Mouse (Mus musculus): Measurements from ENCODE around the gene Col23a1. TPM values are rescaled to one million over a fixed set of nuclear protein-coding genes. Genes with fewer than 3 reads are reported as not detected.

Gene Col23a1
- total and polyA plus RNA-seq, 2 experiments from 2014 or later: 3.5 to 7.2 TPM

DNA sequence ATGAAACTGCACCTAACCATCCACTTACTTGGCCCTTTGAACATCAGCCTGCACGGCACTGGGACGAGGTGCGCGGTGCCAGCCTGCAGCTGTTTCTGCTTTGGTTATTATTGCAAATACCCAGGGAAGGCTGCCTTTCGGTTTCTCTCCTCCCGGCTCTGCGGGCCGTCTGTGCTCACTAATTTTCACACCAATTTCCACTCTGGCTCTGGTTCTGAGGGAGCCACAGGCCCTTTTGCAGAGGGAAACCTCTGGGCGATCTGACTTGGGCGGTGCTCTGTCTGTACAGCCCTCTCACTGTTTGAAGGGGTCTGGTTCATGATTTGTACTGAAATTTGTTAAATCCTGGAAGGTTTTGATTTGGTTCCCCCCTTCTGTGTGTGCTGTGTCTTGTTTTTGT is 100.0 kb downstream of the Col23a1 start:
- ATAC-seq (ENCODE audit: insufficient read depth, low read depth): no peak
- WGBS: 83% methylated on average over 10 of the region's 10 CpGs
- Histone ChIP-seq H3K36me3 (replicated peaks; ENCODE audit: control insufficient read depth, insufficient read depth, low read length) (no peaks in the 10 kb centered on the region), H3K4me1 (ENCODE audit: control insufficient read depth, insufficient read depth) (no peaks in the 10 kb centered on the region), H3K27me3 (ENCODE audit: control insufficient read depth, insufficient read depth, low read length) (0 out of 2 replicates have a peak, but pooled peaks cover 4% of the 10 kb centered on the region), H3K9me3 (replicated peaks; ENCODE audit: control insufficient read depth, low read length) (no peaks in the 10 kb centered on the region), H3K4me3 (ENCODE audit: low read depth, low read length) (no peak overlapping the region), H3K4me2 (ENCODE audit: low read depth, low read length) (no peak overlapping the region), H3K27ac (ENCODE audit: low read depth) (no peak overlapping the region), H3K9ac (replicated peaks; ENCODE audit: low read depth, low read length) (no peak overlapping the region)
- TF ChIP-seq CTCF (IDR thresholded peaks at IDR 0.05; ENCODE audit: low read depth) (no peak), EP300 (IDR thresholded peaks at IDR 0.05; ENCODE audit: low read depth) (no peak)
- DNase-seq (ENCODE audit: low spot score): no peak

DNA sequence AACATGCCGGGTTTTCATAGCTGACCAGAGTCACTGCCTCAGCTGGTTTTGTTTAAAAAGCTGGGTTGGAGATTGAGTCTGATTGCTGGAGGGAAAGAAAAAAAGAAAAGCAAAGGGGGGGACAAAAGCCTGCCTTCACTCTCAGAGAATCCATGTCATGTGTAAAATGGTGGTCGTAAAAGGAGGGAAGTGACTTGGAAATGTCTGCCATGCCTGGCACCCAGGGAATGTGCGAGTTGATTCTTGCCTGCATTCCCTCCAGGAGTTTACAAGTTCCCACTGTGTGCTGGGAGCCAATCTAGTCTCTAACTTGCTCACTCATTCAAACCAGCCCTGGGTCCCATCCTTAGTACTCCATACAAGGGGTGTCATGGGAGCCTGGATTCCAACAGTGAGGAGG is 100.8 kb downstream of the Col23a1 start:
- ATAC-seq (ENCODE audit: insufficient read depth, low read depth): no peak
- Histone ChIP-seq H3K27ac (ENCODE audit: low read depth) (no peak overlapping the region), H3K27me3 (ENCODE audit: control insufficient read depth, insufficient read depth, low read length) (0 out of 2 replicates have a peak, but pooled peaks cover 4% of the 10 kb centered on the region), H3K4me1 (ENCODE audit: control insufficient read depth, insufficient read depth) (no peaks in the 10 kb centered on the region), H3K4me3 (ENCODE audit: low read depth, low read length) (no peak overlapping the region), H3K9me3 (replicated peaks; ENCODE audit: control insufficient read depth, low read length) (no peaks in the 10 kb centered on the region), H3K4me2 (ENCODE audit: low read depth, low read length) (no peak overlapping the region), H3K9ac (replicated peaks; ENCODE audit: low read depth, low read length) (no peak overlapping the region), H3K36me3 (replicated peaks; ENCODE audit: control insufficient read depth, insufficient read depth, low read length) (no peaks in the 10 kb centered on the region)
- no peak for TF ChIP-seq EP300 (IDR thresholded peaks at IDR 0.05; ENCODE audit: low read depth)
- no peak for TF ChIP-seq CTCF (IDR thresholded peaks at IDR 0.05; ENCODE audit: low read depth)
- WGBS: 64% methylated on average over 3 of the region's 3 CpGs
- DNase-seq (ENCODE audit: low spot score): no peak

DNA sequence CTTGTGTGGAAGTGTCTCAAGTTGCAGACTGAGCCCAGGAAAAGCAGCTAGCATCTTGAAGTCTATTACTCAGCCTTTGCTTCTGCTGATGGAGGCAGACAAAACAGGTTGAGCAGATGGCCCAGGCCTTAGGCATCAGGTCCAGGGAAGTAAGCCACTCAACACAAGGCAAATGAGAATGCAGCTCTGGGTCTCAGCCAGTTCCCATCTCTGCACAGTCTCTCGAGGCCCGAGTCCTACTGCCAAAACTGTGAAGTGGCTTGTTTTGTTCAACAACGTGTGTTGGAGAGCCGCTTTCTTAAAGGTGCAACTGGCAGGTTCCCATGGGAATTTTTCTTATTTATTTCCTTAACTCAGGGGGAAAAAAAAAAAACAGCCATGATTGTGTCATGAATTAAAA is 101.8 kb downstream of the Col23a1 start:
- ATAC-seq (ENCODE audit: insufficient read depth, low read depth): no peak

DNA sequence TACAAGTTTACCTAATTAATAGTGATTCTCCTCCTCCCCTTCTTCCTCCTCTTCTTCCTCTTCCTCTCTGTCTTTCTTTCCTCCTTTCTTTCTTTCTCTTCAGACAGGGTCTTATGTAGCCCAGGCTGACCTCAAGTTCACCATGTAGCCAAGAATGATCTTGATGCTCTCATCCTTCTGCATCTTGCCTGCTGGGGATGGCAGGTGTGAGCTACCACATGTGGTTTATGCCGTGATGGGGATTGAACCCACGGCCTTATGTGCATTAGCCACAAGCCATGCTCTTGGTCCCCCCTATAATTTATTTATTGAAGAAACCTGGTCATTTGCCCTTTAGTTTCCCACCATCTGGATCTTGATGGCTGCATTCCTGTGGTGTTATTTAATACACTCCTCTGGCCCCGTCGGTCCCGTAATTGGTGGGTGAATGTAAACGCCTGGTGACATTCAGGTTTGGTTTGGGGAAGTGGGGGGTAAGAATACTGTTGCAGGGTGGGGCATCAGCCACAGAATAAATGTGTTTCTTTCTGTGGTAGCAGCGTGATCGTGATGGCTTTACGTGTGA is 104.7 kb downstream of the Col23a1 start:
- Histone ChIP-seq H3K4me3 (ENCODE audit: low read depth, low read length) (no peak overlapping the region), H3K9ac (replicated peaks; ENCODE audit: low read depth, low read length) (no peak overlapping the region), H3K4me1 (ENCODE audit: control insufficient read depth, insufficient read depth) (no peaks in the 10 kb centered on the region), H3K36me3 (replicated peaks; ENCODE audit: control insufficient read depth, insufficient read depth, low read length) (no peaks in the 10 kb centered on the region), H3K27me3 (ENCODE audit: control insufficient read depth, insufficient read depth, low read length) (0 out of 2 replicates have a peak, but pooled peaks cover 5% of the 10 kb centered on the region), H3K27ac (ENCODE audit: low read depth) (no peak overlapping the region), H3K4me2 (ENCODE audit: low read depth, low read length) (no peak overlapping the region), H3K9me3 (replicated peaks; ENCODE audit: control insufficient read depth, low read length) (no peaks in the 10 kb centered on the region)
- ATAC-seq (ENCODE audit: insufficient read depth, low read depth) (no peak), DNase-seq (ENCODE audit: low spot score) (no peak)
- TF ChIP-seq CTCF (IDR thresholded peaks at IDR 0.05; ENCODE audit: low read depth): no peak
- no peak for TF ChIP-seq EP300 (IDR thresholded peaks at IDR 0.05; ENCODE audit: low read depth)
- 80% methylated on average over 9 of the region's 9 CpGs for WGBS

More for the DNA sequence above, 101.8 kb downstream of the Col23a1 start:
- DNase-seq (ENCODE audit: low spot score): no peak
- TF ChIP-seq CTCF (IDR thresholded peaks at IDR 0.05; ENCODE audit: low read depth) (no peak), EP300 (IDR thresholded peaks at IDR 0.05; ENCODE audit: low read depth) (no peak)
- no peak overlapping the region for H3K4me2 ChIP-seq (ENCODE audit: low read depth, low read length)
- WGBS: 36% methylated on average over 4 of the region's 4 CpGs
- H3K9me3 ChIP-seq (replicated peaks; ENCODE audit: control insufficient read depth, low read length): no peaks in the 10 kb centered on the region
- no peaks in the 10 kb centered on the region for H3K4me1 ChIP-seq (ENCODE audit: control insufficient read depth, insufficient read depth)
- H3K9ac ChIP-seq (replicated peaks; ENCODE audit: low read depth, low read length): no peak overlapping the region
- H3K4me3 ChIP-seq (ENCODE audit: low read depth, low read length): no peak overlapping the region
- no peaks in the 10 kb centered on the region for H3K36me3 ChIP-seq (replicated peaks; ENCODE audit: control insufficient read depth, insufficient read depth, low read length)
- H3K27me3 ChIP-seq (ENCODE audit: control insufficient read depth, insufficient read depth, low read length): 0 out of 2 replicates have a peak, but pooled peaks cover 4% of the 10 kb centered on the region
- no peak overlapping the region for H3K27ac ChIP-seq (ENCODE audit: low read depth)

DNA sequence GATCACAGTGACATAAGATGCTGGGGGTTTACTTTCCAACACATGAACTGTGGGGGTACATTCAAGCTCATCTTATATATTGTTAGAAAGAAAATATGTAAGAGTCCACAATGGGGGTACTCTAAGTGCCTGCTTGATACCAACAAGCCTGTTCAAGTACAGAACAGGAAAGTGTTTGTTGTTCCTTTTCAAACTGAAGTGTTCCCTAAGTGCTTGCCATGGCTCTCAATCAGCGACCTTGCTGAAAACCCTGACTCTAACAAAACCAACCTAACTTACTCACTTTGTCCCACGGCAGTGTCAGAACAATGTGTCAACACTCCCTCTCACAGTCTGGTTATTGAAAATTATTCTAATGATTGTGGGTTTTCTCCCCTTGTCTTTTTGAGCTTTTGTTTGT is 106.7 kb downstream of the Col23a1 start:
- no peak for DNase-seq (ENCODE audit: low spot score)
- Histone ChIP-seq H3K36me3 (replicated peaks; ENCODE audit: control insufficient read depth, insufficient read depth, low read length) (no peaks in the 10 kb centered on the region), H3K4me1 (ENCODE audit: control insufficient read depth, insufficient read depth) (no peaks in the 10 kb centered on the region), H3K27me3 (ENCODE audit: control insufficient read depth, insufficient read depth, low read length) (0 out of 2 replicates have a peak, but pooled peaks cover 8% of the 10 kb centered on the region), H3K9ac (replicated peaks; ENCODE audit: low read depth, low read length) (no peak overlapping the region), H3K4me2 (ENCODE audit: low read depth, low read length) (no peak overlapping the region), H3K9me3 (replicated peaks; ENCODE audit: control insufficient read depth, low read length) (no peaks in the 10 kb centered on the region), H3K27ac (ENCODE audit: low read depth) (no peak overlapping the region), H3K4me3 (ENCODE audit: low read depth, low read length) (no peak overlapping the region)
- no peak for TF ChIP-seq EP300 (IDR thresholded peaks at IDR 0.05; ENCODE audit: low read depth)
- TF ChIP-seq CTCF (IDR thresholded peaks at IDR 0.05; ENCODE audit: low read depth): no peak
- ATAC-seq (ENCODE audit: insufficient read depth, low read depth): no peak
- WGBS: 42% methylated on average over 2 of the region's 2 CpGs

DNA sequence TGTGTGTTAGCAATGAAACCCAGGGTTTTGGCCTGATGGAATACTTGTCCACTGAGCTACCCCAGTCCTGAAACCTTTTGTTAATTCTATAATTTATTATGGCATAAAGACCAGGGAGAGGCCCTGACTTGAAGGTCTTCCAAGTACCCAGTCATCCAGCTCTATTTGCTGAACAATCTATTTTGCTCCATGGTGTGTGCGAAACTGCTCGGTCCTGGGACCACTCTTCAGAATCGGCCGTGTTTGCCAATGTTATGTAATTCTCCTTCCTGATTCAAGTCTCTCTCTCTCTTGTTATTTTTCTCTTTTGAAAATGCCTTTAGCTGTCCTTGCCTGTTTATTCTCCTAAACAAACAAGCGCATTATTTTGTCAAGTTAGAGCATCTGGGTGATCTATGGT is 108.4 kb downstream of the Col23a1 start:
- Histone ChIP-seq H3K4me2 (ENCODE audit: low read depth, low read length) (no peak overlapping the region), H3K9ac (replicated peaks; ENCODE audit: low read depth, low read length) (no peak overlapping the region), H3K4me3 (ENCODE audit: low read depth, low read length) (no peak overlapping the region), H3K9me3 (replicated peaks; ENCODE audit: control insufficient read depth, low read length) (no peaks in the 10 kb centered on the region), H3K27ac (ENCODE audit: low read depth) (no peak overlapping the region), H3K4me1 (ENCODE audit: control insufficient read depth, insufficient read depth) (no peaks in the 10 kb centered on the region), H3K27me3 (ENCODE audit: control insufficient read depth, insufficient read depth, low read length) (0 out of 2 replicates have a peak, but pooled peaks cover 8% of the 10 kb centered on the region), H3K36me3 (replicated peaks; ENCODE audit: control insufficient read depth, insufficient read depth, low read length) (no peaks in the 10 kb centered on the region)
- ATAC-seq (ENCODE audit: insufficient read depth, low read depth): no peak
- no peak for DNase-seq (ENCODE audit: low spot score)
- 86% methylated on average over 5 of the region's 5 CpGs for WGBS
- no peak for TF ChIP-seq EP300 (IDR thresholded peaks at IDR 0.05; ENCODE audit: low read depth)
- no peak for TF ChIP-seq CTCF (IDR thresholded peaks at IDR 0.05; ENCODE audit: low read depth)

Data from heart, postnatal 0 days (tissue).